Mouse (Mus musculus) adrenal gland, postnatal 4 days (tissue): ENCODE measurements around the gene B3galt1. TPM values are rescaled to one million over a fixed set of nuclear protein-coding genes. Genes with fewer than 3 reads are reported as not detected.

Experiments used
- DNase-seq, 2 experiments: peaks; one replicate each; pipeline ENCODE4 v3.0.0; 2021 to 2022; ENCODE audit warnings: low spot score in 2 of 2, mixed read lengths in 2 of 2
- total RNA-seq, 2 experiments: library from RNA; stranded (reverse); gene quantifications; 2 replicates each; pipeline ENCODE4 v1.2.3; 2021

B3galt1 gene
- total RNA-seq, 2 experiments from 2014 or later = 9.3 to 9.7 TPM

GRCm38 (mm10) chr2:67724249-67724648, 158.6 kb downstream of the B3galt1 start:
- no peak for DNase-seq

GRCm38 (mm10) chr2:67730771-67731170, 165.1 kb downstream of the B3galt1 start:
- DNase-seq = no peak

GRCm38 (mm10) chr2:67751585-67751984, 185.9 kb downstream of the B3galt1 start:
- no peak for DNase-seq

GRCm38 (mm10) chr2:67756507-67756906, 190.8 kb downstream of the B3galt1 start:
- no peak for DNase-seq

GRCm38 (mm10) chr2:67787536-67787935, 221.9 kb downstream of the B3galt1 start:
- no peak for DNase-seq

- DNase-seq = no peak
These were observed 231.9 kb downstream of the B3galt1 start for GRCm38 (mm10) chr2:67797561-67797960.

GRCm38 (mm10) chr2:67799981-67800380, 234.3 kb downstream of the B3galt1 start:
- DNase-seq = no peak

- DNase-seq = no peak
These were observed 250.5 kb downstream of the B3galt1 start for GRCm38 (mm10) chr2:67816149-67816548.

- DNase-seq = no peak
These were observed 252.3 kb downstream of the B3galt1 start for GRCm38 (mm10) chr2:67818014-67818413.

DNA sequence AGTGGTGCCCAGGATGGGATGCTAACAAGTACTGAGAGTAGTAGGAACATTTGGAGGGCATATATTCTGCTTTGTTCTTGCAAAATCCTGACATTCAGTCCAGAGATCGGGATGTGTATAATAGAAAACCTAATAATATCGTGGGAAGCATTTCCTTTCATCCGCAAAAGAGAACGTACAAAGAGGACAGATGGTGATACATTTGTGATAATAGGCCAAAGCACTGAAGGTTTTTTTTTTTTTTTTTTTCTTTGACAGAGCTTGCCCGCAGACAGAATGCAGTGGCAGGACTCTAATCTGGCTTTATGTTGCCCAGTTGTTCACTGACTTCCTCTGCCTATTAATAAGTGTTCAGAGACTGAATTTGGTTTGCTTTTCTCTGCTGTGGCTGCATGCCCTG, 256.7 kb downstream of the B3galt1 start:
- no peak for DNase-seq

GRCm38 (mm10) chr2:67827697-67828096, 262.0 kb downstream of the B3galt1 start:
- no peak for DNase-seq

- no peak for DNase-seq
These were observed 263.6 kb downstream of the B3galt1 start for GRCm38 (mm10) chr2:67829055-67829915.

DNA sequence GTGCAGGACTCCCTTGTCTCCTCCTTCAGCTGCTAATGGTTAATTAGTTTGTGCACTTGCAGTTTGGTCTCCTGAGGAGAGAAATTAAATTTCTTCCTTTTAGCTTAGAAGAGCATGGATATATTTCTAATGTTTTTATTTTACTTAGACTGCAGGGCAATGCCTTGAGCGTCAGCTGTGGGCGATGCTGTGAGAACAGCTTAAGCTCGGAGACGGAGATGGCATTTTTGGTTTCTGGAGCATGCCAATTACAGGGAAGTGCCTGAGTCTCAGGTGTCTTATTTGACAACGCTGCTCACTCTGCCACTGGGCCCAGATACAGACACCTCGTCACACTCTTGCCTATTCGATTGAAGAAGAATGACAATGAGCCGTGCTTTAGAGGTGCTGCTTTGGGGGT, 282.1 kb downstream of the B3galt1 start:
- DNase-seq = no peak

GRCm38 (mm10) chr2:67850725-67851124, 285.1 kb downstream of the B3galt1 start:
- no peak for DNase-seq

GRCm38 (mm10) chr2:67858340-67858739, 292.7 kb downstream of the B3galt1 start:
- no peak for DNase-seq

- DNase-seq = no peak
These were observed 293.3 kb downstream of the B3galt1 start for GRCm38 (mm10) chr2:67859004-67859403.

GRCm38 (mm10) chr2:67873368-67873767, 307.7 kb downstream of the B3galt1 start:
- no peak for DNase-seq

GRCm38 (mm10) chr2:67879836-67880235, 314.2 kb downstream of the B3galt1 start:
- DNase-seq = no peak

DNA sequence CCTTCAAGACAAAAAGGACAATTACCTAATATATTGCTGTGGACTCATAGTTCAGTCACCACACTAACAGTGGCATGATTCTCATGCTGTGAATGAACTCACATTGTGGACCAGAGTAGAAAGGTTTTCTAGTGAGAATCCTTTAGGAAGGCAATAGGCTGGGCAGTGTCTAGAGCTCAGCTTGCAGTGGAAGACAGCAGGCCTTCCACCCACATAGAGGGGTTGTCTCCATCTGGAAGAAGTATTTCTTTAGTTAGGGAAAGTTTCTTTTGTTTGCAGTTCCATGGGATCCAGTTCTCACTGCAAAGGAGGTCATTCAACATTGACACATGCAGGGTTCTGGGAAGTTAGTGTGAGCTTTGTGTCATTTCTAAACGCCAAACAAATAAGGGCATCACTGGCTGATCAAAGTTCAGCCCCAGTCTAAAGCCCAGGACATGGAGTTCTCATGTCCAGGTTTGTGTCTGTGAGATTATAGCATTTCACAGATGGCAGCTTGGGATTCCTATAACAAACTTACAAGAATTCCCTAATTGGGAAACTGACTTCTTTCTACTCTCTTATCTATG, 316.1 kb downstream of the B3galt1 start:
- no peak for DNase-seq

- no peak for DNase-seq
These were observed 332.5 kb downstream of the B3galt1 start for GRCm38 (mm10) chr2:67897956-67898689.

- DNase-seq = no peak
These were observed 335.9 kb downstream of the B3galt1 start for GRCm38 (mm10) chr2:67901574-67901973.
